Mouse (Mus musculus): ENCODE results near the gene Slc7a8. TPM values are rescaled to one million over a fixed set of nuclear protein-coding genes. Genes with fewer than 3 reads are reported as not detected.
A peak's percentile ranks its signal among the peaks of the same experiment; 100 is the strongest.

Gene Slc7a8
- polyA plus RNA-seq, 1 experiment = 174 TPM

GRCm38 (mm10) chr14:54793894-54794830 is 12.4 kb upstream of the Slc7a8 start:
- peaks cover 12% of the 10 kb centered on the region for H3K4me1 ChIP-seq (ENCODE audit: control insufficient read depth, insufficient read depth, insufficient read length, low read length)
- TF ChIP-seq POLR2A (IDR thresholded peaks at IDR 0.05; ENCODE audit: low read depth, low read length) (no peak), CTCF (IDR thresholded peaks at IDR 0.05; ENCODE audit: extremely low read depth, insufficient read length, insufficient replicate concordance, low read depth, low read length) (no peak)
- H3K36me3 ChIP-seq (ENCODE audit: control insufficient read depth, insufficient read depth, low read length) = no peaks in the 10 kb centered on the region
- H3K4me3 ChIP-seq (ENCODE audit: low read depth, low read length) = no peak overlapping the region
- 41% methylated on average over 8 of the region's 8 CpGs for WGBS
- H3K27me3 ChIP-seq (ENCODE audit: control insufficient read depth, insufficient read depth, low read length) = no peaks in the 10 kb centered on the region
- H3K27ac ChIP-seq (ENCODE audit: insufficient read depth, low read depth, low read length) = peak overlapping the region; percentile 88

GRCm38 (mm10) chr14:54793351-54793750 is 11.6 kb upstream of the Slc7a8 start:
- Histone ChIP-seq H3K4me1 (ENCODE audit: control insufficient read depth, insufficient read depth, insufficient read length, low read length) (peaks cover 12% of the 10 kb centered on the region), H3K27me3 (ENCODE audit: control insufficient read depth, insufficient read depth, low read length) (no peaks in the 10 kb centered on the region), H3K4me3 (ENCODE audit: low read depth, low read length) (no peak overlapping the region), H3K36me3 (ENCODE audit: control insufficient read depth, insufficient read depth, low read length) (no peaks in the 10 kb centered on the region), H3K27ac (ENCODE audit: insufficient read depth, low read depth, low read length) (peak overlapping the region; percentile 81)
- 50% methylated on average over 1 of the region's 1 CpGs for WGBS
- TF ChIP-seq POLR2A (IDR thresholded peaks at IDR 0.05; ENCODE audit: low read depth, low read length) (no peak), CTCF (IDR thresholded peaks at IDR 0.05; ENCODE audit: extremely low read depth, insufficient read length, insufficient replicate concordance, low read depth, low read length) (no peak)

DNA sequence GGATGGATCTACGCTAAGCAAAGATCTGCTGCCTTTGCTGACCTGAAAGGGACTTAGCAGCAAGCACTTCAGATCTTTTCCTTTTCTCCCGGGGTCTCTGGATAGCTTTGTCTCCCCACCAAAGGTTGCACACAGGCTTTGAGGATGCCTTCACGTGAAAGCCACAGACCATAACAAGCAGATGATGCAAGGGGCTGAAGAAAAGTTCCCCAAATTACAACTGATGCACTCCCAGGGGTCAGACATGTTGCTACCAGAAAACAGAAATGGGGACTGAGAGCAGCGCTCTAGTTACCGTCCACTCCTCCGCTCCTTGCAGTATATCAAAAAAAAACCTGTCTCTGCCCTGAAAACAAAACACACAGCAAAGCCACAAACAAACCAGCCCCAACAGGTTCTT is 10.4 kb upstream of the Slc7a8 start:
- no peaks in the 10 kb centered on the region for H3K27me3 ChIP-seq (ENCODE audit: control insufficient read depth, insufficient read depth, low read length)
- H3K36me3 ChIP-seq (ENCODE audit: control insufficient read depth, insufficient read depth, low read length) = no peaks in the 10 kb centered on the region
- H3K4me3 ChIP-seq (ENCODE audit: low read depth, low read length) = no peak overlapping the region
- TF ChIP-seq CTCF (IDR thresholded peaks at IDR 0.05; ENCODE audit: extremely low read depth, insufficient read length, insufficient replicate concordance, low read depth, low read length) (no peak), POLR2A (IDR thresholded peaks at IDR 0.05; ENCODE audit: low read depth, low read length) (no peak)
- H3K27ac ChIP-seq (ENCODE audit: insufficient read depth, low read depth, low read length) = no peak overlapping the region
- H3K4me1 ChIP-seq (ENCODE audit: control insufficient read depth, insufficient read depth, insufficient read length, low read length) = peaks cover 12% of the 10 kb centered on the region
- 88% methylated on average over 6 of the region's 6 CpGs for WGBS

- Histone ChIP-seq H3K27ac (ENCODE audit: insufficient read depth, low read depth, low read length) (no peak overlapping the region), H3K4me1 (ENCODE audit: control insufficient read depth, insufficient read depth, insufficient read length, low read length) (peaks cover 5% of the 10 kb centered on the region; the same call in 1 of the 2 replicates), H3K4me3 (ENCODE audit: low read depth, low read length) (no peak overlapping the region), H3K27me3 (ENCODE audit: control insufficient read depth, insufficient read depth, low read length) (no peaks in the 10 kb centered on the region), H3K36me3 (ENCODE audit: control insufficient read depth, insufficient read depth, low read length) (no peaks in the 10 kb centered on the region)
- no peak for TF ChIP-seq CTCF (IDR thresholded peaks at IDR 0.05; ENCODE audit: extremely low read depth, insufficient read length, insufficient replicate concordance, low read depth, low read length)
- TF ChIP-seq POLR2A (IDR thresholded peaks at IDR 0.05; ENCODE audit: low read depth, low read length) = no peak
- WGBS = 95% methylated on average over 5 of the region's 5 CpGs
Observed at GRCm38 (mm10) chr14:54788231-54788630, 6.5 kb upstream of the Slc7a8 start.

DNA sequence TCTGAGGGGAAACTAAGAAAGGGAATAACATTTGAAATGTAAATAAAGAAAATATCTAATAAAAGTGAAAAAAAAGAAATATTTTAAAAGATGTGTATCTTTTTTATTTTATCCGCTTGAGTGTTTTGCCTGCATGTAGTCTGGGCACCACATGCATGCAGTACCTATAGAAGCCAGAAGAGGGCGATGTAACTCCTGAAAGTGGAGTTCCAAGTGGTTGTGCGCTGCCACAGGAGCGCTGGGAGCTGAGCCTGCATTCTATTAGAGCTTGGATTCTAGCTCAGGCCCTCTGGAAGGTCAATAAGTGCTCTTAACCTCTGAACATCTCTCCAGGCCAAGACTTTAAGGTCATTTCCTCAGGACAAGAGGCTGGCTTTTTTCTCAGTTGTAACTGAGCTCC is 5.5 kb upstream of the Slc7a8 start:
- 75% methylated on average over 4 of the region's 4 CpGs for WGBS
- H3K4me3 ChIP-seq (ENCODE audit: low read depth, low read length) = no peak overlapping the region
- no peaks in the 10 kb centered on the region for H3K27me3 ChIP-seq (ENCODE audit: control insufficient read depth, insufficient read depth, low read length)
- peak; percentile 73; the same call in 1 of the 2 replicates for TF ChIP-seq CTCF (IDR thresholded peaks at IDR 0.05; ENCODE audit: extremely low read depth, insufficient read length, insufficient replicate concordance, low read depth, low read length)
- TF ChIP-seq POLR2A (IDR thresholded peaks at IDR 0.05; ENCODE audit: low read depth, low read length) = no peak
- H3K36me3 ChIP-seq (ENCODE audit: control insufficient read depth, insufficient read depth, low read length) = no peaks in the 10 kb centered on the region
- no peak overlapping the region for H3K27ac ChIP-seq (ENCODE audit: insufficient read depth, low read depth, low read length)
- peaks cover 5% of the 10 kb centered on the region; the same call in 1 of the 2 replicates for H3K4me1 ChIP-seq (ENCODE audit: control insufficient read depth, insufficient read depth, insufficient read length, low read length)

DNA sequence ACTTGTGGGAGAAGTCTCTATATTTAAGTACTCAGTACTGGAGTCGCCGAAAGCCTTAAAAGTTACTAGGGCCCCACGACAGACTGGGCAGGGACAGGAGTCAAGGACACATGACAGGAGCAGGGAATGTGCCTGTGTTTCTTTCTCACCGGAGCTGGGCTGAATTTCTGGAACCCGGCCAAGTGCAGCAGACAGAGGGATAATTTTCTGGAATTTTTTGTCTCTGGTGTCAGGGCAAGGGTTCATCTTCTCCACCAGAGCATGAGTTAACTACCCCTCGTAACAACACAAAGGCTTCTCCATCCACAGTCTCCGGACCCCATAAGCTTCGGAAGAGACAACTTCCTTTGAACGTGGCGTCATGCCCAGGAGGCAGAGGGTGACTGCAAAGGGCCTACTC is 4.7 kb upstream of the Slc7a8 start:
- no peaks in the 10 kb centered on the region for H3K36me3 ChIP-seq (ENCODE audit: control insufficient read depth, insufficient read depth, low read length)
- H3K27me3 ChIP-seq (ENCODE audit: control insufficient read depth, insufficient read depth, low read length) = no peaks in the 10 kb centered on the region
- H3K27ac ChIP-seq (ENCODE audit: insufficient read depth, low read depth, low read length) = peak overlapping the region; percentile 50
- WGBS = 17% methylated on average over 10 of the region's 10 CpGs
- peaks cover 5% of the 10 kb centered on the region; the same call in 1 of the 2 replicates for H3K4me1 ChIP-seq (ENCODE audit: control insufficient read depth, insufficient read depth, insufficient read length, low read length)
- H3K4me3 ChIP-seq (ENCODE audit: low read depth, low read length) = no peak overlapping the region
- TF ChIP-seq CTCF (IDR thresholded peaks at IDR 0.05; ENCODE audit: extremely low read depth, insufficient read length, insufficient replicate concordance, low read depth, low read length) (no peak), POLR2A (IDR thresholded peaks at IDR 0.05; ENCODE audit: low read depth, low read length) (no peak)

DNA sequence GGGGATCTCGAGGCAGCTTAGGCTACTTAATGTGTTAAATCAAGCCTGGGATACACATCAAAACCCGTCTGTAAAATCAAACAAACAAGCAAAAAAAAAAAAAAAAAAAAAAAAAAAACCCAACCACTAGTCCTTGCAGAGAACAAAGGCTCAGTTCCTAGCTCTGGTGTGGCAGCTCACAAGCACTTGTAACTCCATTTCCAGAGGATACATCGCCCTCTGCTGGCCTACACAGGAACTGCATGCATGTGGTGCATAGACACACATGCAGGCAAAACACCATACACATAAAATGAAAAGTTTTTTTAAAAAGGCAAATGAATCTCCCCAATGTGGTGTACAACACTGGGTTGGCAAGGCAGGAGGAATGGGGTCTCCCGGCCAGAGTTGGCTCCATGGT is 4.2 kb upstream of the Slc7a8 start:
- TF ChIP-seq POLR2A (IDR thresholded peaks at IDR 0.05; ENCODE audit: low read depth, low read length) = no peak
- TF ChIP-seq CTCF (IDR thresholded peaks at IDR 0.05; ENCODE audit: extremely low read depth, insufficient read length, insufficient replicate concordance, low read depth, low read length) = peak; percentile 75; the same call in 1 of the 2 replicates
- H3K4me1 ChIP-seq (ENCODE audit: control insufficient read depth, insufficient read depth, insufficient read length, low read length) = peaks cover 5% of the 10 kb centered on the region; the same call in 1 of the 2 replicates
- WGBS = 44% methylated on average over 4 of the region's 4 CpGs
- H3K4me3 ChIP-seq (ENCODE audit: low read depth, low read length) = no peak overlapping the region
- H3K36me3 ChIP-seq (ENCODE audit: control insufficient read depth, insufficient read depth, low read length) = no peaks in the 10 kb centered on the region
- H3K27me3 ChIP-seq (ENCODE audit: control insufficient read depth, insufficient read depth, low read length) = no peaks in the 10 kb centered on the region
- H3K27ac ChIP-seq (ENCODE audit: insufficient read depth, low read depth, low read length) = peak overlapping the region; percentile 50; the same call in 1 of the 2 replicates
